Mouse (Mus musculus) cerebellum, adult 9-11 months (tissue): ENCODE data around the gene Txlng.
"Not testable (repeated sequence)": the region's sequence is repeated elsewhere in the genome, so short reads cannot be mapped to it uniquely, and the experiment has no call there.

ENCODE experiments used
- DNase-seq: peaks from one replicate; pipeline ENCODE4 v3.0.0; 2022

Gene Txlng

GRCm38 (mm10) chrX:162829203-162829708 lies at the start of gene Txlng:
Gene Txlng, minus strand, starts transcription at chrX:162829454.
- peak; percentile 99 for DNase-seq

- no peak for DNase-seq
These were observed 49.0 kb upstream of the Txlng start for GRCm38 (mm10) chrX:162878236-162878635.

GRCm38 (mm10) chrX:162873761-162874160 lies 44.5 kb upstream of the Txlng start:
- DNase-seq, result no peak

- DNase-seq, result no peak
These were observed 42.7 kb upstream of the Txlng start for GRCm38 (mm10) chrX:162871734-162872517.

GRCm38 (mm10) chrX:162868294-162868965 lies 39.2 kb upstream of the Txlng start:
- no peak for DNase-seq

- no peak for DNase-seq
These were observed 19.4 kb upstream of the Txlng start for GRCm38 (mm10) chrX:162848682-162849081.

- DNase-seq, result no peak
These were observed 16.3 kb upstream of the Txlng start for GRCm38 (mm10) chrX:162845531-162845930.

- no peak for DNase-seq
These were observed 15.3 kb upstream of the Txlng start for GRCm38 (mm10) chrX:162844447-162845100.

- DNase-seq, result no peak
These were observed 2.8 kb upstream of the Txlng start for GRCm38 (mm10) chrX:162832101-162832500.

GRCm38 (mm10) chrX:162831542-162831941 lies 2.3 kb upstream of the Txlng start:
- DNase-seq, result no peak

GRCm38 (mm10) chrX:162831036-162831435 lies 1.8 kb upstream of the Txlng start:
- no peak for DNase-seq

- DNase-seq, result not testable (repeated sequence)
These were observed 1.1 kb upstream of the Txlng start for GRCm38 (mm10) chrX:162830313-162830712.

- no peak for DNase-seq
These were observed 487 bp upstream of the Txlng start for GRCm38 (mm10) chrX:162829741-162830140.

- no peak for DNase-seq
These were observed 471 bp downstream of the Txlng start for GRCm38 (mm10) chrX:162828783-162829182.

GRCm38 (mm10) chrX:162828016-162828415 lies 1.2 kb downstream of the Txlng start:
- DNase-seq, result no peak

- DNase-seq, result peak; percentile 26
These were observed 28.9 kb downstream of the Txlng start for GRCm38 (mm10) chrX:162800371-162800770.

- not testable (repeated sequence) for DNase-seq
These were observed 37.9 kb downstream of the Txlng start for GRCm38 (mm10) chrX:162791392-162791791.

- DNase-seq, result no peak
These were observed 40.9 kb downstream of the Txlng start for GRCm38 (mm10) chrX:162788372-162788771.

GRCm38 (mm10) chrX:162770726-162771125 lies 58.5 kb downstream of the Txlng start:
- DNase-seq, result no peak

- DNase-seq, result no peak
These were observed 67.4 kb downstream of the Txlng start for GRCm38 (mm10) chrX:162761716-162762395.

- DNase-seq, result peak; percentile 53
These were observed 68.2 kb downstream of the Txlng start for GRCm38 (mm10) chrX:162760958-162761515.

GRCm38 (mm10) chrX:162760115-162760942 lies 68.9 kb downstream of the Txlng start, which contains the start of gene Rbbp7:
Gene Rbbp7, plus strand, starts transcription at chrX:162760402.
- DNase-seq, result peak; percentile 95
